Mouse (Mus musculus) central nervous system, embryonic 14 days (tissue): ENCODE data around the gene Qrfp. TPM values are rescaled to one million over a fixed set of nuclear protein-coding genes. Genes with fewer than 3 reads are reported as not detected.

Experiments
- polyA plus RNA-seq: library from polyadenylated mRNA; depleted of rRNA; stranded (reverse); fragments of >200 nt; gene quantifications from 2 replicates; pipeline ENCODE4 v1.2.3, GENCODE M21; 2012; rRNA removed

Qrfp gene
- polyA plus RNA-seq, result 0.04 and 0.06 TPM in 2 replicates

DNA sequence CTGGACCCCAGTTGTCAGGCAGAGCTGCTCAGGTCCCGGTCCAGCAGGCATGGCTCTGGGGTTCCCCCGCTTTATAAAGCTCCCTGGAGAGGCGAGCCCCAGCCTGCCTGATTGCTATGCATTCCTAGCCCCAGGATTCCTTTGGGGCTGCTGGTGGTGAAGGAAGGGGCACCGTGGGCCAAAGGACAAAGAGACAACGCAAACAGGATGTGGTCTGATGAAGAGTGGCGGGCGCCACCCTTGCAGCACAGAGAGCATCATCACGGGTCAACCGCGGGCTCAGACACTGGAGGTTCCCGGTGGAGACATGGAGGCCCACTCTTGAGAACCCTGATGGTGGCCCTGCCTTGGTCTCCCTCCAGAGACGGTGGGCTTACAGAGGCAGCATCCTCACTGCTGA lies at the start of gene Qrfp:
Gene Qrfp (minus strand): TSS at position 137 of the 400 bp plus-strand sequence.

DNA sequence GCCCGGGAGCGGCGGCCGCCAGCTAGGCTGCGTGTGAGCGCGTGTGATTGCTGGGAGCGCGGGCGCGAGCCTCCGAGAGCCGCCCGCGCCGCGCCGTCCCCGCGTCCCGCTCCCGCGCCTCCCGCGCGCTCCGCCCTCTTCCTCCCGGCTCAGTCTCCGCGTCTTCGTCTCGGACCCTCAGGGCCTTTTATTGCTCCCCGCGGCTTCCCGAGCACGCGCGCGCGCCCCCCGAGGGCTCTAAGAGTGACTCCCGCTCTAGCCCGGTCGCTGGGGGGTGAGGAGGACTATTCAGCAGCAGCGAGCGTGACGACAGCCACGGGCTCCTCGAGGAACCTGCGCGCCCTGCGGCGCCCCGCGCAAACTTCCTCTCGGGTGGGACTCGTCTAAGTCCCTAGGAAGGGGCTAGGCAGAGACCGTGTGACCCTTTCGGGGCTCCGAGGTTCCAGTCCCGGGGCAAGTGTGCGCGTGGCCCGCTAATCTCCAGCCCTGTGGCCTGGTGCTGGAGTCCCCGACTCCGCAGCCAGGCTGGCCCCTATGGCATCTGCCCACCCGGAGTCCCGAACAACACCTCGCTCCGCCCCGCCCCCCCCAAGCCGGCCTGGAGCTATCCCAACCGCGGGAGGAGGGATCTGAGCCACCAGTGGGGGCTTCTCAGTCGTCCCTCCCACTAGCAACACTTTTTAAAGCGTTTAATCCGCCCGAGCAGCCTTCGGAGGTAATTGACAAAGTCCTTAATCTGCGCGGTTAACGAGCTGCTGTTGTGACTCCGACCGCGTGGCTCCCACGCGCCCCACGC lies 35.7 kb upstream of the Qrfp start, which contains the start of gene Fibcd1:
Gene Fibcd1 (minus strand): TSS at position 110 of the 796 bp plus-strand sequence.

Other genes starting within 250 kb of the Qrfp start
- gene Fubp3, start 237.9 kb downstream of the Qrfp start, polyA plus RNA-seq, result 61.1 and 63.7 TPM in 2 replicates
- gene Prdm12, start 170.5 kb downstream of the Qrfp start, polyA plus RNA-seq, result 6.0 and 10.3 TPM in 2 replicates
- 40.8 and 43.0 TPM in 2 replicates for gene Exosc2, start 139.9 kb downstream of the Qrfp start, polyA plus RNA-seq
- gene Abl1, start 122.2 kb downstream of the Qrfp start, polyA plus RNA-seq, result 60.2 and 66.5 TPM in 2 replicates
- gene Fibcd1, start 35.4 kb upstream of the Qrfp start, polyA plus RNA-seq, result 4.9 and 5.3 TPM in 2 replicates
- 5.2 and 5.5 TPM in 2 replicates for gene Lamc3, start 76.7 kb upstream of the Qrfp start, polyA plus RNA-seq
- 31.6 and 37.4 TPM in 2 replicates for gene Aif1l, start 139.6 kb upstream of the Qrfp start, polyA plus RNA-seq
- 42.7 and 42.8 TPM in 2 replicates for gene Nup214, start 163.9 kb upstream of the Qrfp start, polyA plus RNA-seq